In the genomic region with DNA sequence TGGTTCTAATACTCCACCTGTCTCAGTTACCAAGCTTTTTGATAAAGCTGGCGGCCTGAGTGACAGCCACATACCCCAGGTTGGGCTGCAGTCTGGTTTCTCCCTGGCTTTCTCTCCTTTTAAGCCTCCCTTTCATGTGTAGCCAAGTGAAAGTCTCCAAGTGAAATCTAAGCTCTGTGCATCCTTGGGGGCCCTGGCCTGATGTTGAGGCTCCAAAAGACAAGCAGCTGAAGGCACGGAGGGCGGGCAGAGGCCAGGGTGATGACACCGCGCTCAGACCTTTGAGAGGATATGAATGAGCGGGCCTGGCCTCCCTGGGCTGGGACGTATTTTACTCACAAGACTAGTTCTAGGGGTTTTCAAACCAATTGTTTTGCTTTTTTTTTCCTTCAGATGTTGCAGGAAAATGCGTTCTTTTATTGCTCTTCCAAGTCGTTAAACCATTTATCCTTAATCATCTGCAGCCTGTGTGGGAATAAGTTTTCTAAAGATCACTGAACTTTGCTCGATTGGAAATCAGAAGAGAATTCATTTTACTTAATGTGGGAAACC, we compare ENCODE assay signal across 12 mouse cellular contexts.
DNase-seq lines count a peak whose midpoint lies in the region; ATAC-seq lines count a peak whose summit lies in the region.
"Had no signal": no experiment of that assay in that cellular context is flagged by ENCODE, and none has a peak within 500 bp of the region (broad histone marks: within the 10 kb centered on the region; RNA-seq: fewer than 3 reads in every experiment).

No protein-coding gene starts in this region.

- peak overlapping the region; percentile 73 for H3K27ac ChIP-seq in midbrain, embryonic 10.5 days (replicated peaks)
- H3K27ac ChIP-seq in midbrain, embryonic 15.5 days = no peak overlapping the region
- no peak overlapping the region; the same call in 1 of the 2 replicates for H3K27ac ChIP-seq in embryonic facial prominence, embryonic 14.5 days (replicated peaks; ENCODE audit: low read depth, low read length)
- peak overlapping the region; percentile 68 for H3K27ac ChIP-seq in hindbrain, embryonic 13.5 days
- peak overlapping the region; percentile 23 for H3K27ac ChIP-seq in neural tube, embryonic 15.5 days (replicated peaks)
- H3K27ac ChIP-seq: limb, embryonic 12.5 days had no signal

- H3K4me2 ChIP-seq in midbrain, embryonic 15.5 days = no peak overlapping the region
- H3K4me2 ChIP-seq in embryonic facial prominence, embryonic 14.5 days (ENCODE audit: low read depth, low read length) = no peak overlapping the region
- peak overlapping the region; percentile 26; the same call in 1 of the 2 replicates for H3K4me2 ChIP-seq in hindbrain, embryonic 13.5 days
- H3K4me2 ChIP-seq in neural tube, embryonic 15.5 days = peak overlapping the region; percentile 19; the same call in 1 of the 2 replicates
- H3K4me2 ChIP-seq: limb, embryonic 12.5 days had no signal

- peak; percentile 83 for DNase-seq in midbrain, embryonic 10.5 days (ENCODE audit: low spot score)
- DNase-seq in embryonic facial prominence, embryonic 14.5 days (ENCODE audit: low spot score) = peak; percentile 52
- no peak for DNase-seq in layer of hippocampus, adult 18-20 months (ENCODE audit: low spot score in 2 of 2)
- DNase-seq in right cerebral cortex, postnatal 36 days (ENCODE audit: low spot score in 2 of 2) = no peak
- DNase-seq: adrenal gland, adult 8-10 months; liver, postnatal 0 days; right cerebral cortex, postnatal 4 days had no signal

- H3K4me3 ChIP-seq in midbrain, embryonic 10.5 days = no peak overlapping the region
- H3K4me3 ChIP-seq in midbrain, embryonic 15.5 days = no peak overlapping the region
- H3K4me3 ChIP-seq in embryonic facial prominence, embryonic 14.5 days (ENCODE audit: low read depth, low read length) = no peak overlapping the region
- H3K4me3 ChIP-seq in hindbrain, embryonic 13.5 days = no peak overlapping the region
- no peak overlapping the region for H3K4me3 ChIP-seq in neural tube, embryonic 15.5 days (replicated peaks)
- H3K4me3 ChIP-seq: limb, embryonic 12.5 days had no signal

- peaks cover 14% of the 10 kb centered on the region for H3K36me3 ChIP-seq in midbrain, embryonic 10.5 days
- no peaks in the 10 kb centered on the region for H3K36me3 ChIP-seq in midbrain, embryonic 15.5 days (replicated peaks)
- peaks cover 5% of the 10 kb centered on the region; the same call in 1 of the 2 replicates for H3K36me3 ChIP-seq in embryonic facial prominence, embryonic 14.5 days (ENCODE audit: control insufficient read depth, insufficient read depth, low read length)
- 0 out of 2 replicates have a peak, but pooled peaks cover 4% of the 10 kb centered on the region for H3K36me3 ChIP-seq in hindbrain, embryonic 13.5 days
- no peaks in the 10 kb centered on the region for H3K36me3 ChIP-seq in neural tube, embryonic 15.5 days

- H3K4me1 ChIP-seq in midbrain, embryonic 10.5 days = peaks cover 43% of the 10 kb centered on the region
- peaks cover 25% of the 10 kb centered on the region for H3K4me1 ChIP-seq in midbrain, embryonic 15.5 days
- peaks cover 30% of the 10 kb centered on the region for H3K4me1 ChIP-seq in embryonic facial prominence, embryonic 14.5 days (ENCODE audit: control insufficient read depth, insufficient read depth, low read length)
- peaks cover 43% of the 10 kb centered on the region for H3K4me1 ChIP-seq in hindbrain, embryonic 13.5 days (replicated peaks)
- peaks cover 35% of the 10 kb centered on the region for H3K4me1 ChIP-seq in neural tube, embryonic 15.5 days

- no peak for ATAC-seq in midbrain, embryonic 15.5 days (replicated peaks)
- ATAC-seq in embryonic facial prominence, embryonic 14.5 days (ENCODE audit: low read depth) = peak; percentile 66
- ATAC-seq in hindbrain, embryonic 13.5 days (ENCODE audit: low FRiP score) = no peak
- no peak for ATAC-seq in neural tube, embryonic 15.5 days (ENCODE audit: low FRiP score)
- ATAC-seq in activated CD4-positive, CD25-positive, alpha-beta regulatory T cell, adult 4 months = no peak
- ATAC-seq: liver, postnatal 0 days had no signal

- no peaks in the 10 kb centered on the region for H3K9me3 ChIP-seq in midbrain, embryonic 10.5 days (replicated peaks)
- H3K9me3 ChIP-seq in midbrain, embryonic 15.5 days = no peaks in the 10 kb centered on the region
- no peaks in the 10 kb centered on the region for H3K9me3 ChIP-seq in embryonic facial prominence, embryonic 14.5 days (ENCODE audit: control insufficient read depth, low read length)
- no peaks in the 10 kb centered on the region for H3K9me3 ChIP-seq in hindbrain, embryonic 13.5 days
- no peaks in the 10 kb centered on the region for H3K9me3 ChIP-seq in neural tube, embryonic 15.5 days (replicated peaks)
- H3K9me3 ChIP-seq: limb, embryonic 12.5 days had no signal

- WGBS in midbrain, embryonic 10.5 days = 11% methylated on average over 10 of the region's 10 CpGs
- WGBS in midbrain, embryonic 15.5 days = 15% methylated on average over 10 of the region's 10 CpGs
- WGBS in embryonic facial prominence, embryonic 14.5 days = 31% methylated on average over 10 of the region's 10 CpGs
- WGBS in hindbrain, embryonic 13.5 days = 11% methylated on average over 10 of the region's 10 CpGs
- 31% methylated on average over 10 of the region's 10 CpGs for WGBS in neural tube, embryonic 15.5 days

- H3K27me3 ChIP-seq in midbrain, embryonic 10.5 days (ENCODE audit: low read depth, poor library complexity, severe bottlenecking) = no peaks in the 10 kb centered on the region
- H3K27me3 ChIP-seq in midbrain, embryonic 15.5 days (replicated peaks) = no peaks in the 10 kb centered on the region
- no peaks in the 10 kb centered on the region for H3K27me3 ChIP-seq in embryonic facial prominence, embryonic 14.5 days (replicated peaks; ENCODE audit: control insufficient read depth, insufficient read depth, low read length)
- no peaks in the 10 kb centered on the region for H3K27me3 ChIP-seq in hindbrain, embryonic 13.5 days
- no peaks in the 10 kb centered on the region for H3K27me3 ChIP-seq in neural tube, embryonic 15.5 days (replicated peaks)
- H3K27me3 ChIP-seq: limb, embryonic 12.5 days had no signal

- H3K9ac ChIP-seq in midbrain, embryonic 15.5 days = no peak overlapping the region
- no peak overlapping the region for H3K9ac ChIP-seq in embryonic facial prominence, embryonic 14.5 days (ENCODE audit: low read depth, low read length)
- H3K9ac ChIP-seq in hindbrain, embryonic 13.5 days = no peak overlapping the region
- no peak overlapping the region for H3K9ac ChIP-seq in neural tube, embryonic 15.5 days (replicated peaks)
- H3K9ac ChIP-seq: limb, embryonic 12.5 days; liver, postnatal 0 days had no signal

Comparison
In these comparisons a context has a peak if more than half of its experiments do, and no peak if none do; other contexts are left out.
1. H3K27ac ChIP-seq: peak in midbrain, embryonic 10.5 days (single experiment), hindbrain, embryonic 13.5 days (single experiment) and neural tube, embryonic 15.5 days (single experiment); none in midbrain, embryonic 15.5 days (single experiment) and embryonic facial prominence, embryonic 14.5 days (single experiment).
2. DNase-seq: peak in midbrain, embryonic 10.5 days (single experiment) and embryonic facial prominence, embryonic 14.5 days (single experiment); none in layer of hippocampus, adult 18-20 months (0 of 2) and right cerebral cortex, postnatal 36 days (0 of 2).
3. H3K4me2 ChIP-seq: peak in hindbrain, embryonic 13.5 days (single experiment) and neural tube, embryonic 15.5 days (single experiment); none in midbrain, embryonic 15.5 days (single experiment) and embryonic facial prominence, embryonic 14.5 days (single experiment).